Mouse (Mus musculus) neutrophil, adult 5-6 weeks (primary cell): Measurements from ENCODE around the gene Cfap97d1. TPM values are rescaled to one million over a fixed set of nuclear protein-coding genes. Genes with fewer than 3 reads are reported as not detected.

Source experiments
- ATAC-seq: fragments of 151-379, 151-347 bp; 2 replicates; pipeline ENCODE4 v1.8.0; 2017; ENCODE audit warnings: mild to moderate bottlenecking, moderate TSS enrichment; ENCODE audit not compliant: insufficient number of reproducible peaks, poor library complexity, low FRiP score, severe bottlenecking; ENCODE audit errors: extremely low read depth
- total RNA-seq: library from RNA; stranded (forward); fragments of 200-1000 nt; gene quantifications from 2 replicates; pipeline ENCODE4 v1.2.3, GENCODE M21; 2017

Gene Cfap97d1
- total RNA-seq, 1 experiment from 2014 or later, result not detected

GRCm38 (mm10) chr11:102027361-102028017 lies 43.4 kb downstream of the Cfap97d1 start:
- ATAC-seq, result no peak

- ATAC-seq, result no peak
Measured at GRCm38 (mm10) chr11:102028087-102028816, 44.2 kb downstream of the Cfap97d1 start, which contains the start of gene Mpp3. TSS of gene Mpp3 (minus strand) at chr11:102028461.

DNA sequence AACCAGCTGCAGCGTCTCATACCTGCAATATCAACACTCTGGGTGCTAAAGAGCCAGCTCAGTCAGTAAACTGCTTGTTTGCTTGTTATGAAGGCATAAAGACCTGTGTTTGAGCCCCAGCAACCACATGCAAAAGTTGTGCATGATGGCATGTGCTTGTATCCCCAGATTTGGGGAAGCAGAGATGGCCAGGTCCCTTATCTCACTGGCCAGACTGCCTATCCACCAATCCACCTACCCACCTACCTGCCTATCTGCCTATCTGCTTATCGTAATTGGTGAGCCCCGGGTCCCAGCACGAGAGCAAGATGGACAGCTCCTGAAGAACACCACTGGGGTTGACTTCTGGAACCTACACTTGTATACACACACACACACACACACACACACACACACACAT lies 45.2 kb downstream of the Cfap97d1 start:
- no peak for ATAC-seq

- ATAC-seq, result no peak
Measured at GRCm38 (mm10) chr11:102029966-102030365, 45.9 kb downstream of the Cfap97d1 start.

DNA sequence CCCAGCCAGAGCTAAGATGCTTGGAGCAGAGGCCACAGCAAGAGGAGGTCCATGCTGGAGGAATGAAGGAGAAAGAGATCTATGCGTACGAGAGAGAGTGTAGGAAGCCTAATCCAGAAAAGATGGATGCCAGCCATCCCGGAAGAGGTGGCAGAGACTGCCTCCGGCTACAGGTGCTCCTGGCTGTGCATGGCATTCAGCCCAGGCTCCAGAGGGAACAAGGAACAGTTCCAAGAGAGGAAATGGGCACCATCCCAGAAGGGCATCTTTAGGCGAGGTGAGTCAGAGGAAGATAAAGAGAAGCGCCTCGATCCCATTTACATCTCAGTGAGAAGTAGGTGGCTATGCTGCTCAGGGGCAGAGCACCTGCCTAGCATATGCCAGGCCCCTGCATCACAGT lies 47.1 kb downstream of the Cfap97d1 start:
- ATAC-seq, result no peak

GRCm38 (mm10) chr11:102033055-102033591 lies 49.0 kb downstream of the Cfap97d1 start:
- ATAC-seq, result no peak

GRCm38 (mm10) chr11:102034887-102035286 lies 50.8 kb downstream of the Cfap97d1 start:
- no peak for ATAC-seq

- ATAC-seq, result no peak
Measured at GRCm38 (mm10) chr11:102035456-102035960, 51.4 kb downstream of the Cfap97d1 start.

GRCm38 (mm10) chr11:102036336-102036735 lies 52.3 kb downstream of the Cfap97d1 start:
- ATAC-seq, result no peak

DNA sequence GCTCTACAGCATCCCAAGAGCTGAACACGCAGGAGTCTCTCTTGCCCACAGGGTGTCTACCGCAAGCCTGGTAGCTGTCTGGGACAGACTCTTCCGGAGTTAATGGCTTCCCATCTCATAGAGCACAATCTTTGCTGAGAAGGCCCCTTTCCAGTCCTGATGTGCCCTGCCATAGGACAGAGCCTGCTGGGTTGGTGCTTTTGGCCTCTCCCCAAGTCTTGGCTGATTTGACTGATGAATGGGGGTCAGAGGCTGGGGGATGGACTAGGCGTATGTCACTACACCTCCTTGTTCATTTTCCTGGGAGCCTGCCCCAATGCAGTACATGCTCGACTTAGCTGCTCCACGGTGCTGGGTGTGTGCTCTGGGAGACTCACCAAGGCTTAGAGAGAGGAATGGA lies 53.7 kb downstream of the Cfap97d1 start:
- ATAC-seq, result no peak

DNA sequence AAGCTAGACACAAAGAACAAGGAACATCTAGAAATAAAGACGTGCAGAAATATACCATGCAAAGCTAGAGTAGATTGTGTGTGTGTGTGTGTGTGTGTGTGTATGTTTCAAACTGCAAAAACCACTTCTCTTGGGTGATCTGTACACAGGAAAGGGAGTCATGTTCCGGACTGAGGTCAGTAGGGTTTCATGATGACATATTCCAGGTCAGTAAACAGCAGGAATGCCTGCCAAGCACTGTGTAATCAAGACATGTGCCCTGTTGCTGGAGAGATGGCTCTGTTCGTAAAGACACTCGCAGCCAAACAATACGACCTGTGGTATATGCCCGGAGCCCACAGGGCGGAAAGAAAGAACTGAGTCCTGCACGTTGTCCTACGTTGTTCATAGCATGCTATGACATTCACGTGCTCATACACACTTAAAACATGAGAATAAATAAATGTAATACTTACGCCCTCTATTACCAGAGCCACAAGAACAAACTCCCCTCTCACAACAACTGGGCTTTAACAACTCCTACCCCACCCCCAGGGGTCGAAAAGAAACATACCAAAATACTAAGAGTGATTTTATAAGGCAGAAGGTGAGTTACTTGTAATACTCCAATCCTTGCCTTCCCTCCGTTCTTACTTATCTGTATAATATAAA lies 55.5 kb downstream of the Cfap97d1 start:
- ATAC-seq, result no peak

DNA sequence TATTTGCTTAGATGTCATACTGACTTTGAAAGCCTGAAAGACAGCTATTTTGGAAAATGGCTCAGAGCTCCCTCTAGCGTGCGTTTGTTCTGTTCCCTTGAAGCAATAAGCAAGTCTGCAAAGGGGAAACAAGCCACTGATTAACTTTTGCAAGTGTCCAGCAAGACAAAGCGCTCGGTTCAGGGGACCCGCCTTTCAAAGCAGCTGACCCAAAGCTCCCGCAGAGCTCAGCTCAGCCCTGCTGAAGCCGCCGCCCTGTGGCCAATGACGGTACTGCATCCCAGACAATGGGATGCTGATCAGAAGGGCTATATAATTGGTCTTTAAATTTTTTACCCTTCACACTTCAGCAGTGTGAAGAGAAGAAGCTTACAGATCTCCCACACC lies 56.1 kb downstream of the Cfap97d1 start:
- peak; percentile 52; the same call in 1 of the 2 replicates for ATAC-seq

- no peak for ATAC-seq
Measured at GRCm38 (mm10) chr11:102040646-102041045, 56.6 kb downstream of the Cfap97d1 start.

DNA sequence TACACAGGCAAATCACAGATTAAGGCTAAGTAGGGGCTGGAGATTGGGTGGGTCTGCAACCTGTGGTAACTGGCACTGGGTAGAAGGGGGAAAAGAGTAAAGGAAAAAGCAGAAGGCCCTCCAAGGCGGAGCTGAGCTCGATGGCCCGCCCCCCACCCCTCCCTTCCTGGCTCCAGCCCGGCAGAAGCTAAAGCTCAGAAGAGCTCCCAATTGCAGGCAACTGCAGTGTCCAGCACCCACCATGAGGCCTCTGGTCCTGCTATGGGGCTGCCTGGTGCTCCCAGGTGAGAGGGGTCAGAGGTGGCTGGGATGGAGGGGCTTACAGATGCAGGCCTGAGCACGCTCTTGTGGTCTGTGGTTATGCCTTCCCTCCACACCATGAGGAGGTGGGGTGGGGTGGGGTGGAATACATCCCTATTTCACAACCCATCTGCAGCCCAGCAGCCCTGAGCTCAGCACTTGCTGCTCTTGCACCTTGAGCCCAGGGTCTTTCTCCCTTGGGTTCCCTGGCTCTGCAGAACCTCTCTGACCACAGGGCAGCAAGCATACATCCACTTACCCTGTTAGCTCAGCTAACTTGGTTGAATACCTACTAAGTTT lies 57.4 kb downstream of the Cfap97d1 start, which contains the start of gene Cd300lg:
Gene Cd300lg, plus strand, starts transcription at position 160 of the 600 bp plus-strand sequence.
- no peak for ATAC-seq

Other genes starting within 250 kb of the Cfap97d1 start
- gene Etv4, start 198.9 kb upstream of the Cfap97d1 start, total RNA-seq, result not detected in 2 replicates
- not detected in 2 replicates for gene Meox1, start 89.9 kb upstream of the Cfap97d1 start, total RNA-seq
- not detected in 2 replicates for gene Sost, start 17.3 kb upstream of the Cfap97d1 start, total RNA-seq
- 9.5 and 12.0 TPM in 2 replicates for gene Dusp3, start 2.7 kb downstream of the Cfap97d1 start, total RNA-seq
- gene Mpp3, start 44.2 kb downstream of the Cfap97d1 start, total RNA-seq, result not detected in 2 replicates
- 0.58 and 2.0 TPM in 2 replicates for gene Cd300lg, start 57.2 kb downstream of the Cfap97d1 start, total RNA-seq
- not detected in 2 replicates for gene Mpp2, start 104.2 kb downstream of the Cfap97d1 start, total RNA-seq
- gene Ppy, start 117.0 kb downstream of the Cfap97d1 start, total RNA-seq, result not detected in 2 replicates
- not detected in 2 replicates for gene Pyy, start 123.6 kb downstream of the Cfap97d1 start, total RNA-seq
- not detected in 2 replicates for gene Nags, start 161.2 kb downstream of the Cfap97d1 start, total RNA-seq
- 7.2 and 13.6 TPM in 2 replicates for gene Tmem101, start 172.1 kb downstream of the Cfap97d1 start, total RNA-seq
- gene Lsm12, start 201.0 kb downstream of the Cfap97d1 start, total RNA-seq, result 46.8 and 56.2 TPM in 2 replicates
- gene G6pc3, start 205.3 kb downstream of the Cfap97d1 start, total RNA-seq, result 14.7 and 16.5 TPM in 2 replicates
- 62.9 and 64.1 TPM in 2 replicates for gene Hdac5, start 245.9 kb downstream of the Cfap97d1 start, total RNA-seq